Mouse (Mus musculus) liver, adult 2 months (tissue): ENCODE measurements around the gene Pygo2.

Experiments used
- CTCF ChIP-seq: fragments of 200-500 bp; IDR thresholded peaks from 2 replicates; pipeline ENCODE4 v1.5.1; 2011; ENCODE audit warnings: low read depth, low read length, control low read depth
- POLR2A ChIP-seq: fragments of 200-500 bp; IDR thresholded peaks from 2 replicates; pipeline ENCODE4 v1.6.1; 2011; ENCODE audit warnings: low read length, control low read depth; ENCODE audit not compliant: insufficient read depth; ENCODE audit errors: extremely low read depth

GRCm38 (mm10) chr3:89448720-89449537 is 18.9 kb downstream of the Pygo2 start:
- TF ChIP-seq CTCF, result no peak
- TF ChIP-seq POLR2A, result no peak
